Mouse (Mus musculus): ENCODE data around the gene Tbx3. TPM values are rescaled to one million over a fixed set of nuclear protein-coding genes. Genes with fewer than 3 reads are reported as not detected.
A peak's percentile ranks its signal among the peaks of the same experiment; 100 is the strongest.

Tbx3 gene
- polyA plus RNA-seq, 1 experiment from 2014 or later = 1.3 TPM

DNA sequence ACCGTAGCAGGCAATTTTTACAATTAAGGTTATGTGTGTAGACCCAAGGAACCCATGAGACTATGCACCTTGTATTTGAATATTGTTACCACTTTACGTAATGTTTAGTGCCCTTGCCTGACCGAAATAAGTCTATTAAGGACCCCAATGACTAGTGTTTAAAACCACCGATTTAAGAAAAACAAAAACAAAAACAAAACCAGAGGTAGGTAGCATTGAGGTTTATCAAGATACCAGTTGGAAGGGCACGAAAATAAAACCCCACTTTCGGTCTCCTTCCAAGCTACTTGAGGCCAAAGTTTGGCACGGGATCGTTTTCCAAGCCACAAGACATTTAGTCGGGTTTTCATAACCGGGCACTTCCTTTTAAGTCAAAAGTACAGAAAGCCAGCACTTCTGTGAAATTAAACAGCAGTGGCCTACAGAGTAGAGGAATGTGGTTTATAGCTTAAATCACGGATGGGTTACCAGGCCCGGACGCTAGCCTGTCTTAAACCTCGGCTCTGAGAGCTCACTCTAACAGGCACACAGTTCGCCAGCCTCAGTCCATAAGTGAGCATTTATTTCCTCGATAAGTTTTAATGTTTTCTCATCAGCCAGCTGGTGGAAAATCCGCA is 2.6 kb downstream of the Tbx3 start:
- H3K4me1 ChIP-seq (ENCODE audit: control insufficient read depth, insufficient read depth, low read length) = peaks cover 13% of the 10 kb centered on the region
- H3K27me3 ChIP-seq (ENCODE audit: control insufficient read depth, insufficient read depth, low read length) = peaks cover 98% of the 10 kb centered on the region
- no peak overlapping the region for H3K4me2 ChIP-seq
- no peaks in the 10 kb centered on the region for H3K9me3 ChIP-seq (ENCODE audit: control insufficient read depth, low read length)
- WGBS = 2% methylated on average over 17 of the region's 17 CpGs
- DNase-seq (ENCODE audit: low spot score, missing footprints) (peak; percentile 94), ATAC-seq (ENCODE audit: low FRiP score) (no peak)
- no peak overlapping the region for H3K27ac ChIP-seq (ENCODE audit: low read depth, low read length)
- no peak overlapping the region for H3K9ac ChIP-seq (ENCODE audit: low read length)
- no peaks in the 10 kb centered on the region for H3K36me3 ChIP-seq (ENCODE audit: control insufficient read depth, insufficient read depth, low read length)
- H3K4me3 ChIP-seq (ENCODE audit: low read depth, low read length) = no peak overlapping the region

DNA sequence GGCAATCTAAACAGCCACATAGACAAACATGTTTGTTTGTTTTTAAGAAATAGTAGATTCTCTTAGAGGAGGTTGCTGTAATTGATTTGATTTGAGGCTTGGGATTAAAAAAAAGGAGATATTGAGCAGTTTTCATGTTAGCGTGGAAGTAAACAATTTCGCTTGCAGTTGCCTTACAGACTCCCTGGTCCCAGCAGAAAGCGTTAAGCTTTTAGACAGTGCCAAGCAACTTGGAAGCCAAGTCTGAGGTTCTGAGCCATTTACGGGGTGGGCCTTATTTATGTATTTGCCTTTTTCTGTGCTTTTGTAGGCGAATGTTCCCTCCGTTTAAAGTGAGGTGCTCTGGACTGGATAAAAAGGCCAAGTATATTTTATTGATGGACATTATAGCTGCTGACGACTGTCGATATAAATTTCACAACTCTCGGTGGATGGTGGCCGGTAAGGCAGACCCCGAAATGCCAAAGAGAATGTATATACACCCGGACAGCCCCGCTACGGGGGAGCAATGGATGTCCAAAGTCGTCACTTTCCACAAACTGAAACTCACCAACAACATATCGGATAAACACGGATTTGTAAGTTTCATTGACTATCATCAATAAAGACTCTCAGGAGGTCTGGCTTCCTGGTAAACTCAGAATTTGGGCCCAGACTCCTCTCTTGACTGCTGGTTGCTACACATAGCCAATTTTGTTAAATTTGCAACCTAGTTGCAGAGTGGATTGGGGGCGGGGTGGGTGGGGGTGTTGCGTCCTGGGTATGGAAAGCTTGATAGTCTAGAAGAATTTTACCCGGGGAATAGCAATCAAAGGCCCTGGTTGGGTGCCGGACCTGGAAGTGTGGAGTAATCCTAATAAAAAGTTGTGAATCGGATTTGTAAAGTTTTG is 3.5 kb downstream of the Tbx3 start:
- Histone ChIP-seq H3K27ac (ENCODE audit: low read depth, low read length) (no peak overlapping the region), H3K4me2 (no peak overlapping the region)

DNA sequence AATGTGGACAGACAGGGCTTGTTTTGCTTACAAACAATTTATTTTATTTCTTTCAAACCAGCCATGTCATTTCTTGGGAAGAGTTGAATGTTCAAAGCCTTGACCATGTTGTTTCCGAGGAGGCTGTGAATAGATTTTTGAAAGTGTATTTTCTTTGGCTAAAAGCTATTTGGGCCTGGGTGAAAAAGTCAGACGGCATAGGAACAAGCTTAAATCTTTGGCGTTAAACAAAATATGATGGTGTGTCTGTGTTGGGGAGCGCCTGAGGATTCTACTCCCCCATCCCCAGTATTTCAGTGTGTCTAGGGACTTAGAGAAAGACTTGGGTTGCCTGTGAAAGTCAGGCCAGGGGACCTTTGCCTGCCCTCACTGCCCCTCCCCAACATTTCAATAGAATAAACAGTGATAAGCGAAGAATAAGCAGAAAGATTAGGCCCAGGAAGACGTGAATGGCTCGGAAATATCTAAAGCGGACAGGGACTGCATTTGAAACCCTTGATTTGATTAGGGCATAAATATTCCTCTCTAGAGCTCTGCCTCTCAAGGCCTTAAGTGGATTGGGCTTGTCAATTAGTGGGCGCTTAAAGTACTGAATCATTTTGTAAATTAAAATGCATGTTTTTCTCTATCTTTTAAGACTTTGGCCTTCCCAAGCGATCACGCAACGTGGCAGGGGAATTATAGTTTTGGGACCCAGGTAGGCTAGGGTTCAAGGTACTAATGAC is 4.3 kb downstream of the Tbx3 start:
- H3K9me3 ChIP-seq (ENCODE audit: control insufficient read depth, low read length) = no peaks in the 10 kb centered on the region
- peaks cover 97% of the 10 kb centered on the region for H3K27me3 ChIP-seq (ENCODE audit: control insufficient read depth, insufficient read depth, low read length)
- no peak overlapping the region for H3K4me2 ChIP-seq
- H3K4me1 ChIP-seq (ENCODE audit: control insufficient read depth, insufficient read depth, low read length) = peaks cover 12% of the 10 kb centered on the region
- H3K36me3 ChIP-seq (ENCODE audit: control insufficient read depth, insufficient read depth, low read length) = no peaks in the 10 kb centered on the region
- H3K9ac ChIP-seq (ENCODE audit: low read length) = no peak overlapping the region
- WGBS = 2% methylated on average over 12 of the region's 12 CpGs
- H3K4me3 ChIP-seq (ENCODE audit: low read depth, low read length) = no peak overlapping the region
- ATAC-seq (ENCODE audit: low FRiP score) = no peak
- peak; percentile 91 for DNase-seq (ENCODE audit: low spot score, missing footprints)
- H3K27ac ChIP-seq (ENCODE audit: low read depth, low read length) = no peak overlapping the region

More for the DNA sequence above, 3.5 kb downstream of the Tbx3 start:
- Histone ChIP-seq H3K9ac (ENCODE audit: low read length) (no peak overlapping the region), H3K4me3 (ENCODE audit: low read depth, low read length) (no peak overlapping the region), H3K9me3 (ENCODE audit: control insufficient read depth, low read length) (no peaks in the 10 kb centered on the region), H3K4me1 (ENCODE audit: control insufficient read depth, insufficient read depth, low read length) (peaks cover 13% of the 10 kb centered on the region), H3K36me3 (ENCODE audit: control insufficient read depth, insufficient read depth, low read length) (no peaks in the 10 kb centered on the region), H3K27me3 (ENCODE audit: control insufficient read depth, insufficient read depth, low read length) (peaks cover 98% of the 10 kb centered on the region)
- ATAC-seq (ENCODE audit: low FRiP score) = no peak
- 2% methylated on average over 22 of the region's 22 CpGs for WGBS
- peak; percentile 94 for DNase-seq (ENCODE audit: low spot score, missing footprints)

DNA sequence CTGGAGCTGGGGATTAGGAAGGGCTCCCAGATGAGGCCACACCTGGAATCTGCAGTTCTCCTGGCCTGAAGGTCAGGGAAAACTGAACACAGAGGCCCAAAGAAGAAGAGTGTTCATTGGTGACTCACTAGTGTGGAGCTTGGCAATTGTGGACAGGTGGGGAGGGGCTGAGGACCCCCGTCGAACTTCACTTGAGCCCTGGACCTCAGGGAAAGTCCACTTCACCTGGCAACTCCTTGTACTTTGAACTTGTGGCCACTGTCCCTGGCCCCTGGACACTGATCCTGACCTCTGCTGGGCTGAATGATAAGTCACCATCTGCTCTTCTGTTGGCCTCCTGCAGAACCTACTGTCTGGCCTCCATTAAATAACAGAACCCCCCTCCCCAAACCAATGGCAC is 5.8 kb downstream of the Tbx3 start:
- no peak overlapping the region for H3K27ac ChIP-seq (ENCODE audit: low read depth, low read length)
- WGBS = 4% methylated on average over 2 of the region's 2 CpGs
- no peaks in the 10 kb centered on the region for H3K9me3 ChIP-seq (ENCODE audit: control insufficient read depth, low read length)
- DNase-seq (ENCODE audit: low spot score, missing footprints) (peak; percentile 84), ATAC-seq (ENCODE audit: low FRiP score) (no peak)
- H3K4me3 ChIP-seq (ENCODE audit: low read depth, low read length) = no peak overlapping the region
- H3K4me1 ChIP-seq (ENCODE audit: control insufficient read depth, insufficient read depth, low read length) = peaks cover 3% of the 10 kb centered on the region
- H3K4me2 ChIP-seq = no peak overlapping the region
- peaks cover 97% of the 10 kb centered on the region for H3K27me3 ChIP-seq (ENCODE audit: control insufficient read depth, insufficient read depth, low read length)
- H3K36me3 ChIP-seq (ENCODE audit: control insufficient read depth, insufficient read depth, low read length) = no peaks in the 10 kb centered on the region
- no peak overlapping the region for H3K9ac ChIP-seq (ENCODE audit: low read length)

DNA sequence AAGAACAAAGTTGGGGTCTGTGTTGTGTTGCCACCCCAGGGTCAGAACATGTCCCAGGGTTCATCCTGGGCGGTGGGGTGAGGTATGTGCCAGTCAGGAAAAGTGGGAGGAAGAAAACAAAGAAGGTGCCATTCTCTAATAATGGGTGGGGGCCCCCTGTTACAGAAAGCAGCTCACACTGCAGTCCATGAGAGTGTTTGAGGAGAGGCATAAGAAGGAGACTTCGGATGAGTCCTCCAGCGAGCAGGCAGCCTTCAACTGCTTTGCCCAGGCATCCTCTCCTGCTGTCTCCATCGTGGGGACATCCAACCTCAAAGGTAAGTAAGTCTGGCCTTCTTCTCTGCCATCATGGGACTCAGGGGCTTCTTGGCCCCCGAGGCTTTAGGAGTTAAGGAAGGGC is 8.0 kb downstream of the Tbx3 start:
- H3K27ac ChIP-seq (ENCODE audit: low read depth, low read length) = no peak overlapping the region
- no peaks in the 10 kb centered on the region for H3K4me1 ChIP-seq (ENCODE audit: control insufficient read depth, insufficient read depth, low read length)
- 8% methylated on average over 5 of the region's 5 CpGs for WGBS
- peak; percentile 86 for DNase-seq (ENCODE audit: low spot score, missing footprints)
- H3K9me3 ChIP-seq (ENCODE audit: control insufficient read depth, low read length) = no peaks in the 10 kb centered on the region
- ATAC-seq (ENCODE audit: low FRiP score) = no peak
- peaks cover 99% of the 10 kb centered on the region for H3K27me3 ChIP-seq (ENCODE audit: control insufficient read depth, insufficient read depth, low read length)
- no peaks in the 10 kb centered on the region for H3K36me3 ChIP-seq (ENCODE audit: control insufficient read depth, insufficient read depth, low read length)
- no peak overlapping the region for H3K4me3 ChIP-seq (ENCODE audit: low read depth, low read length)
- H3K9ac ChIP-seq (ENCODE audit: low read length) = no peak overlapping the region
- H3K4me2 ChIP-seq = no peak overlapping the region

- Histone ChIP-seq H3K27me3 (ENCODE audit: control insufficient read depth, insufficient read depth, low read length) (peaks cover 98% of the 10 kb centered on the region), H3K27ac (ENCODE audit: low read depth, low read length) (no peak overlapping the region), H3K9ac (ENCODE audit: low read length) (no peak overlapping the region), H3K4me1 (ENCODE audit: control insufficient read depth, insufficient read depth, low read length) (no peaks in the 10 kb centered on the region), H3K4me3 (ENCODE audit: low read depth, low read length) (no peak overlapping the region), H3K4me2 (no peak overlapping the region), H3K36me3 (ENCODE audit: control insufficient read depth, insufficient read depth, low read length) (no peaks in the 10 kb centered on the region), H3K9me3 (ENCODE audit: control insufficient read depth, low read length) (no peaks in the 10 kb centered on the region)
- ATAC-seq (ENCODE audit: low FRiP score) = no peak
- DNase-seq (ENCODE audit: low spot score, missing footprints) = no peak
Observed at GRCm38 (mm10) chr5:119679084-119679483, 8.6 kb downstream of the Tbx3 start.

GRCm38 (mm10) chr5:119679614-119680328 is 9.3 kb downstream of the Tbx3 start:
- H3K27ac ChIP-seq (ENCODE audit: low read depth, low read length) = no peak overlapping the region
- H3K4me1 ChIP-seq (ENCODE audit: control insufficient read depth, insufficient read depth, low read length) = no peaks in the 10 kb centered on the region
- no peak overlapping the region for H3K9ac ChIP-seq (ENCODE audit: low read length)
- peaks cover 94% of the 10 kb centered on the region for H3K27me3 ChIP-seq (ENCODE audit: control insufficient read depth, insufficient read depth, low read length)
- no peaks in the 10 kb centered on the region for H3K36me3 ChIP-seq (ENCODE audit: control insufficient read depth, insufficient read depth, low read length)
- DNase-seq (ENCODE audit: low spot score, missing footprints) = peak; percentile 90
- H3K9me3 ChIP-seq (ENCODE audit: control insufficient read depth, low read length) = no peaks in the 10 kb centered on the region
- H3K4me2 ChIP-seq = no peak overlapping the region
- WGBS = 7% methylated on average over 10 of the region's 10 CpGs
- no peak overlapping the region for H3K4me3 ChIP-seq (ENCODE audit: low read depth, low read length)
- no peak for ATAC-seq (ENCODE audit: low FRiP score)

- no peaks in the 10 kb centered on the region for H3K4me1 ChIP-seq (ENCODE audit: control insufficient read depth, insufficient read depth, low read length)
- no peaks in the 10 kb centered on the region for H3K36me3 ChIP-seq (ENCODE audit: control insufficient read depth, insufficient read depth, low read length)
- H3K4me2 ChIP-seq = no peak overlapping the region
- ATAC-seq (ENCODE audit: low FRiP score) = no peak
- no peak overlapping the region for H3K27ac ChIP-seq (ENCODE audit: low read depth, low read length)
- peak; percentile 94 for DNase-seq (ENCODE audit: low spot score, missing footprints)
- H3K4me3 ChIP-seq (ENCODE audit: low read depth, low read length) = peak overlapping the region; percentile 6; the same call in 1 of the 2 replicates
- H3K27me3 ChIP-seq (ENCODE audit: control insufficient read depth, insufficient read depth, low read length) = peaks cover 92% of the 10 kb centered on the region
- H3K9ac ChIP-seq (ENCODE audit: low read length) = no peak overlapping the region
- no peaks in the 10 kb centered on the region for H3K9me3 ChIP-seq (ENCODE audit: control insufficient read depth, low read length)
- 2% methylated on average over 60 of the region's 62 CpGs for WGBS
Observed at GRCm38 (mm10) chr5:119680329-119681010, 10.0 kb downstream of the Tbx3 start.
